Mouse (Mus musculus) layer of hippocampus, adult 11-12 months (tissue): ENCODE data around the gene Tesk2.

Source experiments
- DNase-seq: peaks from one replicate; pipeline ENCODE4 v3.0.0; 2022; ENCODE audit warnings: low spot score

Tesk2 gene

DNA sequence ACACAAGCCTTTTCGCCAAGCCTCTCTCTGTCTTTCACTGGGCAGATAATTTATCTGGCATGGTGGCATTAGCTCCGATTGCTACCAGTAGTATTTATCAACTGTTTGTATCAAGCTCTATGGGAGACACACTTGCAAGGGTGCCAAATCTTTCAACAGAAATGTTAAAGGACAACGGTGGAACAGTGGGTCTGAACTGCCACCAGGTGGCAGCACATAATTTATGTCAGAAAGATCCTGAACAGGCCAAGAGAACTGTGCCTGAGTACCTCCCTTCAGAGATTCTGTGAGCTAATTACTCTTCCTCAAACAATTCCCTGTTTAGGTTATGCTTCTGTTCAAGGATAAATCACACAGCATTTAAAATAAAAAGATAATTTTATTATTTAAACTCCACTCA is 1.4 kb upstream of the Tesk2 start:
- DNase-seq, result peak; percentile 78

DNA sequence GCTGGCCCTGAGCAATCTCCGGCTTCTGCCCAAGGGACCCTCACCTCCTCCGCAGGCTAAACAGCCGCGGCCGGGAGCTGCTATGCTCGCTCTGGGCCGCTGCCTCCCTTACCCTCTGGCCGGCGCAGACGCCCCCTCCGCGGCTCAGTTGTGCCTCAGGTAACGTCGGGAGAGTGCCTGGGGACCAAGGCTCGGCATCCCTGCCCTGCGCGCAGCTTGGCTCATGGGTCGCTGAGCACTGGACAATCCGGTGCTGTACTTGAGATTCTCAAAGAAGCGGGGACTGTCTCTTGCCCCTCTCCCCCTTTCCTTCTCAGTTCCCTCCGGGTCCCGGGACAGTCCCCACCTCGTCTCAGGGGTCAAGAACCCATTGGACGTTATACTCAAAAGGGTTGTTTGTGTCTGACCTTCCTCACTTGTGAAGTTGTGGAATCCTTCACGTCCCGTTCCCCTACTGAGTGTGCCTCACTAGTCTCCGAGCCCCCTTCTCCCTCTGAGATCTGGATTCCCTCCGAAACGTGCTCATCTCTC is 415 bp downstream of the Tesk2 start:
- DNase-seq, result no peak

DNA sequence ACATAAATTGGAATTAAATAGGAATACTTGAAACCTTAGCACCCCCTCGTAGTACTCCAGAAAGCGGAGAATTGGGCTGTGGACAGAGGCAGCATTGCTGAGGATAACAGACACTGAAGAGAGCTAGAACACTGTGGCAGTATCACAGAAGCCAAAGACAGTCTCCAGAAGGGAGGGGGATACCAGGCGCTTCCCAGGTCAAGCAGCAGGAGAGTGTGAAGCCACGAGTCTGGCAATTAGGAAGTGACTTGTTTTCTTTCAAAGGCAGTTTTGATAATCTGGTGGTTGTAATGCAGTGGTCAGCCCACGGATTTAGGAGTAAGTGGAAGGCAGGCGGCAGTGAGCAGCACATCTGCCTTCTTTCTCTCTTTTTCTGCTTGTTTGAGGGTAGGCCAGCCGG is 1.5 kb downstream of the Tesk2 start:
- DNase-seq, result no peak

DNA sequence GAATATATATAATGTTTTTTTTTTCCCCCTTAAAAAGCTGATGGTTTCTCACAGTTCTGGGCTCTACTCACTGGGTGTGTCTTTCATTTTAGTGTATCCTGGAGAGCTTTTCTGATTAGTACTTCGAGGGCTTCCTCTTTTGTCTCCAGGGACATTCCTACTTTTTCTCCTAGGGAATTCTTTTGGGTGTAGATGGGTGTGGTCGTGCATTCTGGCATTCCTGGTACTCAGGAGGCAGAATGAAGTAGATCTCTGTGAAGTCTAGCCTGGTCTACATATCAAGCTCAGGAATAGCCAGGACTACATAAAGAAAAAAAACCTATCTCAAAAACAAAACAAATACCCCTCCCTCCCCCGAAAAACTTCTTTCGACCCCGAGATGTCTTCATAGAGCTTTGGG is 4.7 kb downstream of the Tesk2 start:
- DNase-seq, result no peak

DNA sequence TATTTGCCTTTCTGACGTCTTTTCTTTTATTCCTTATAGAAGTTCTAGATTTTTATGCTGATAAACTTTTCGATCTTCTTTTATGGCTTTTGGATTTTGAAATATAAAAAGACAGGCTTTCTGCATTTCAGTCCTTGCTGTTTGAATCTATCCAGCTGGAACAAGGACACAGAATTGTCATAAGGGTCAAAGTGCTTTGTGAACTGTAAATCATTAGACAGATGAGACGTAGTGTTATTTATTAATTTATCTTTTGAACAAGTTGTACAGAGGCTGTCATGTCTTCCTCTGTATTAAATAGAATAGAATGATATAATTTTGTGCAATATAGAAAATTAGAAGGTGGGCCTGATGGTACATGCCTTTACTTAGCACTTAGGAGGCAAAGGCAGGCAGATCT is 6.7 kb downstream of the Tesk2 start:
- no peak for DNase-seq

DNA sequence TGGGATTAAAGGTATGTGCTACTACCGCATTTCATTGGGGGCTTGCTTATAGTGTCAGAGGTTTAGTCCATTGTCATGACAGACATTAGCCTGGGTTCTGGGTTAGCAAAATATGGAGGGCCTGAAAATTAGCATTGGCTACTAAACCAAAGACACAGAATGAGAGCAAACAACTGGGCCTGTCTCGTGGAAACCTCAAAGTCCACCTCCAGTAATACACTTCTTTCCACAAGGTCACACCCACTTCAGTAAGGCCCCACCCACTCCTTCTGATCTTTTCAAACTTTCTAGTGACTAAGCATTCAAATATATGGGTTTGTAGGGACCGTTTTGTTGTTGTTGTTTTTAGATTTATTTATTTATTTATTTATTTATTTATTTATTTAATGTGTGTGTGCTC is 8.8 kb downstream of the Tesk2 start:
- DNase-seq, result no peak

DNA sequence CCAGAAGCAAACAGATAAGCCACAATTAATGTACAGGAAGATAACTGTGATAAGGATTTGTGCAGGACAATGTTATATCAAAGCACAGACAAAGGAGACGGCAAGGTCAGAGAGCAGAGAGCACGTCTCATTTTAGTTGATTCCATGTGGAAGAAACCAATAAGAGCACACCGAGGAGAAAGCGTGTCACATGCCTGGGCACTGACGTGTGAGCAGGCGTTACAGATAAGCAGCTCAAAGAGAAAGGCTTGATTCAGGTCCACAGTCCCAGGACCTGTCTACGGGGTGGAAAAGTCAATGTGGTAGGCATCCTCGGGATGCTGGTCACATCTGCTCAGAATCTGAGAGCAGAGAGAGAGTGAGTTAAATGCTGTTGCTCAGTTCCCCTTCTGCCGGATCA is 10.3 kb downstream of the Tesk2 start:
- DNase-seq, result no peak

DNA sequence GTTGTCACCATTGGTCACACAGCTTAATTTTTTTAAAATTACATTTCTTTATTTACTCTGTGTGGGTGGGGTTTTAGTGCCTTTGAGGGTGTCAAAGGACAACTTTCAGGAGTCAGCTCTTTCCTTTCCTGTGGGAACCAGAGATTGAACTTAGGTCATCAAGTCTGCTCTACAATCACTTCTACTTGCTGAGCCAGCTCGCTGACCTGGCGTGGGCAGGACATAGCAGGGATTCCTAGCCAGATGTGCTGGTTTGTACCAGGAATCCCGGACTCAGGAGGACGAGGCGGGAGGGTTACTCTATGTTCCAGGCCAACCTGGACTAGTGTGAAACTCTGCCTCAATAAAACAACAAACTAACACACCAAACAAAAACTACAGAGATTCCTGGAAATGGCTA is 11.6 kb downstream of the Tesk2 start:
- DNase-seq, result no peak

DNA sequence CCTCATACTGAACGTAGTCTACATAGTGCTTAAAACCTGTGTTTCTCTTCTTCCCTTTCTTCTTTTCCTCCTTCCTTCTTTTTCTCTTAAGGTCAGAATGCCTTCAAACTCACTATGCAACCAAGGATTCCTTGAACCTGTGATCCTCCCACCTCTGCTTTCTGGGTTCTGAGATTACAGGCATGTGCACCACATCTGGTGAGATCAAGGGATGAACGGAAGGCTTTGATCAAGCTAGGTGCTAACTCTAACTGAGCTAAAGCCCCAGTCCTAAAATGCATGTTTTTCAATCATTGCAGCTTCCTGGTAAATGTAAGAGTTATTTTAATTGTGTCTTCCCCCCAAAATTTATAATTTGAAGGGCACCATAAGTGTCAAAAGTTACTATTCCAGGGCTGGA is 14.2 kb downstream of the Tesk2 start:
- no peak for DNase-seq

DNA sequence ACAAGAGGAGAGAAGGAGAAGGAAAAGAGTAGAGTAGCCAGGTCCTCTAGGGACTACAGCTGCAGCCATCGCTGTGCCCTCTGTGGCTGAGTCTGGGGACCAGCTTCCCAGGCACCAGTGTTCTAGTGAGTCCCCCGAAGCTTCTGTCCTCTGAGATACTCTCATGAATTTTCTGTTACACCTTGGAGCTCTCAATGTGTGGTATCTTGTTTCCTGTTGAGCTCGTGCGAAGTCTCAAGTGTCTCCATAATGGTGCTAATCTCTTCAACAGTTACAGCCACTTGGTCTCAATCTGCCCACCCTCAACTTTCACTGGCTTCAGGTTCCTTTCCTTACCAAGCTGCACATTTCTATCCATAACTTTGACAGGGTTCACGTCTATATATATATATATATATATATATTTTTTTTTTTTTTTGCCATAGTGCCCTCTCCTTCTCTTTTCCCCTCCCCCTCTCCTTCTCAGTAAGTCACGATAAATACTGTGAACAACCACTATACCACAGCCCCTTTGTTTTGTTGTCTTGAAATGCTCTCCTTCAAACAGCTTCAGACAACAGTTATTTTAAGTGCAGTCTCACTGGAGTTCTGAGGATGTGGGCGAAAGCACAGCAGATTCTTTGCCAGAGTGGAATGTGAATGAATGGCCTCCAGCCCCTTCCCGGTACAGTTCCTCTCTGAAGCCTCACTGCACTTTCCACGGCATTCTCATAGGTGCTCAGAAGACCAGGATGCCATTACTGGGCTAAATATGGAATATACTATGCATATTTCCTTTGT is 18.4 kb downstream of the Tesk2 start:
- DNase-seq, result no peak

DNA sequence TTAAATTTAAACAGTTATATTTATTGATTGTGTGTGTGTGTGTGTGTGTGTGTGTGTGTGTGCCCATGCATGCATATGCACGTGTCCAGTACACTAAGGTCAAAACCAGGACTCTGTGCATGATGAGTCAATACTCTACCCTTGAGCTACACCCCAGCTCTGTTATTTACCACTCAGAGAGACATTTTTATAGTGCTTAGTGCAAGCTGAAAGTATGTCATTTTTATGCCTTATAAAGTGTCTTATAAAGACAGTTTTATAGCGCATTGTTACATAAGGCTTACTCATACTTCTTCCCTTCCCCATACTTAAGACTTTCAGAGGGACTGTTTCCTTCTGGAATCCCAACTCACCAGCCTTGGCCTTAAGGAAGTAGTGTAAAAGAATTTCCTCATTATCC is 29.0 kb downstream of the Tesk2 start:
- DNase-seq, result no peak

DNA sequence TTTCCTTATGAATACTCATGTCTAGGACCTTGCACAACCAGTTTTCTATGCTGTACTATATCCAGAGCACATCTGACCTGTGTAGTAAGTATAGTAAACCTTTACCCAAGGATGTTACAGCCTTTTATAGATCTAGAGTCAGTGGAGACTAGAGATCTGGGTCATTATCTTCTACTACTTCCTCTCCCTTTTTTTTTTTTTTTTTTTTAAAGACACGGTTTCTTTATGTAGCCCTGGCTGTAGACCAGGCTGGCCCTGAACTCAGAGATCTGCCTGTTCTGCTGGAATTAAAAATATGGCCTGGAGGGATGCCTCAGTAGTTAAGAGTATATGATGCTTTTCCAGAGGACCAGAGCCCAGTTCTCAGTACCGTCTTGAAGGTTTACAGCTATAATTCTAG is 41.2 kb downstream of the Tesk2 start:
- no peak for DNase-seq

DNA sequence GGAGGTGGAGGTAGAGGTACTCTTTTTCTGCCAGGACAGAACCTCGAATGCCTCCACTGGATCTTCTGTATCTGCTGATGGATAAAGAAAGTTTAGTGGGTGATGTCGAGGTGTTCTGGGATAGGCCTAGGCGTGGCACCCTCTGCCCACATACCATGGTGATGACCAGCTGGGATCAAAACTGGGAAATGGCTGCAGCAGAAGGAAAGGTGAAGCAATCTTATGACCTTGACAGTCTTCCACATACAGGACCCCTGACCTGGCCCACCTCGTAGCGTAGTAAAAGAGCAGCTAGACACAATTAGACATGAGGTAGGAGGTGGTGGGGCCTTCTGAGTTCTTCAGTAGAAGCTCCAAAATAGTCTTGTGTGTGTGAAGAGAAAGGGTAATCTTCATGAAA is 43.3 kb downstream of the Tesk2 start:
- no peak for DNase-seq

DNA sequence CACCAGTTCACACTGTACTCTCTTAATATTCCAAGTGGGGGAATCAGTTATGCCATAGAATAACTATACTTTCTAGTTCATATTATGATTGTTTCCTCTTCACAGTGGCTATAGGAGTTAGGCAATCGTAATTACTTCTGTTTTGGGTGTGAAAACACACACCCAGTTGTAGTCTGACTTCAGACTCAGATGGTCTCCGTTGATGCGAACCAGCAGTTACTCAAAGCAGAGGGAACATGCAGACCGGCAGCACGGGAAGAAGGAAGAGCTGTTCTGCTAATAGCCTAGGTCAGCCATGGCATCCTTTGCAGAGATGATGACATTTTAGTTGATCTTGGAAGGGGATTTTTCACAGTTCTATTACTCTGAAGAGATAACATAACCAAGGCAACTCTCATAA is 47.8 kb downstream of the Tesk2 start:
- no peak for DNase-seq

DNA sequence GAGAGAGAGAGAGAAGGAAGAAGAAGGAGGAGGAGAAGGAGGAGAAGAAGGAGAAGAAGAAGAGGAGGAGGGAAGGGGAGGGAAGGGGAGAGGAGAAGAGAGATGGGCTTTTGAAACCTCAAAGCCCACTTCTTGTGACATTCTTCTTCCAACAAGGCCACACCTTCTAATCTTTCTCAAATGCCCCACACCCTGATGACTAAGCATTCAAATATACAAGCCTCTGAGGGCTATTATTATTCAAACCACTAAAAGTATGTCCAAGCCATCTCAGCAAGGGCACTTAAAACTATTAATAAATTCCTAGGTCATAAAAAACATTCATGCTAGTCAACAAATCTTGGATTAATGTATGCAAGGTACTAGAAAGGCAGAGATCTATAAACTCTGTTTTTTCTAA is 48.3 kb downstream of the Tesk2 start:
- no peak for DNase-seq

DNA sequence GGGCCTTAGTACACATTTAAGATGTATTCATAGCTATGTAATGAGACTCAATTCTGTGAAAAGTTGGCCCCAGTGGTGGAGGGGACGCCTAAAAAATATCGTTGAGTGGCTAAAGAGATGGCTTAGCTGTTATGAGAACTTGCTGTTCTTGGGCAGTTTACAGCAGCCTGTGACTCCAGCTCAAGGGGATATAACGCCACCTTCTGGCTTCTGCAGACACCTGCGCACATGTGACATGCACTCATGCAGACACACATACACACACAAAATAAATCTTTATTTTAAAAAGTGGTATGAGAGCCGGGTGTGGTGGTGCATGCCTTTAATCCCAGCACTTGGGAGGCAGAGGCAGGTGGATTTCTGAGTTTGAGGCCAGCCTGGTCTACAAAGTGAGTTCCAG is 55.6 kb downstream of the Tesk2 start:
- DNase-seq, result no peak

DNA sequence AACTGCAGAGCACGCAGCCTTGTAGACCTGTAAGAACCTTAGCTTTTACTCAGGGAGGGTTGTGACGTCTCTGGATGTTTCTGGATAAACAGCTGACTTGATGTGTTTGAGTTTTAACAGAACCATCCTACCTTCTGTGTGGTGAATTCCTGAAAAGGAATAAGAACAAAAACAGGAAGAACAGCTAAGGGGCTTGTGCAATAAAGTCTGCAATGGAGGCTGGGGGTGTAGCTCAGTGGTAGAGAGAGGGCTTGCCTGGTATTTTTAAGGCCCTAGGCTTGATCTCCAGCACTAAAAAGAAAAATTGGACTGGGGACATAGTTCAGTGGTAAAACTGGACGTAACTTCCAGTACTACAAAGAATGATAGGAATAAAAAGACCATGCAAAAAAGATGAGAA is 56.3 kb downstream of the Tesk2 start:
- no peak for DNase-seq

DNA sequence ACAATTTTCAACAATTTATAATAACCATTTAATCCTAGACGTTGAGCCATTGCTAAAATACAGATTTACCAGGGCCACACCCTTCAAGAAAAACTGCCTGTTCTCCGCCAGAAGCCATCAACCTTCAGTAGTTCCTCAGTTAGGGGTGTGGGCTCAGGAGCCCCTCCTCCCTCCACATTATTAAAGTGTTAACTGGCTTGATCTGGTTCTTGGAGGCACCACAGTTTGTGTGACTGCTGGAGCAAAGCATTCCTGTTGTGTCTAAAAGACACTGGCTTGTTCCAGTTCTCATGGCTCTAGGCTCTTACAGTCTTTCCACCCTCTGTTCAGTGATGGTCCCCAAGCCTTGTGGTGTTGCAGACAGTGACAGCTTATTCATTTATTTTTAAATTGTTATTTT is 59.8 kb downstream of the Tesk2 start:
- no peak for DNase-seq

DNA sequence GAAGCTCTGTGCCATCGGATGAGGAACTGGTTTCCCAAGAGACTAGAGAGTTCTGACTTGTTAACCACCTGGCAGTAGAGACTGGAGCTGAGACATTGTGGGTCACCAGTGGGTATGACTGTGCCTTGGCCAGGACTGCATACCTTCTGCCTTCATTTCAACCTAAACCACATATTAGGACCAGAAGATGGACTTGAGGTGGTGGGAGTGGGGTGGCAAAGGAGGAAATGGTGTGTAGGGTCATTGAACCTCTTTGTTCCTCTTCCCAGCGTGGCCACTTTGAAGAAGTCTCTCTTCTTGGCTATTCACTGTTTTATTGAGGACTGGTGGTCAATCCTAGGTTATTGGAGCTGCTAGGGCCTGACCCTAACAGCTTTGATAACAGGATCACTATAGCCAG is 60.6 kb downstream of the Tesk2 start:
- no peak for DNase-seq

DNA sequence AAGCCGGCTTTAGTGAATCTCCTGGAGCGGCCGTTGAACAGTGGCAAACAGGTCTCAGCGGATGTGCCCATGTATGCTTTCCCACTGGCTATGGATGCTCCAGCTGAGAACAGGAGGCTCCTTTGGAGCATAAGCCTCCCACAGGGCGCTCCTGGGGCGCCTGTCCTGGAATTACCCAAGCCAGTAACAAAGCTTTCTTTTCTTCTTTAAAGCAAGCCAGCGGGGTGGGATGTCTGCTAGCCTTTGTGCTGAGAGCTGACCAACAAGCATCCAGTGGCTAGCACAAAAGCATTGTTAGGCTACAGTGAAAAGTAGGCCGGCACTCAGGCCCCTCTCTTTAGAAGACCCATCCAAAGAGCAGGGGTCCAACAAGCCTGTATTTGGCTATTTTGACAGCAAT is 61.4 kb downstream of the Tesk2 start:
- peak; percentile 36 for DNase-seq

DNA sequence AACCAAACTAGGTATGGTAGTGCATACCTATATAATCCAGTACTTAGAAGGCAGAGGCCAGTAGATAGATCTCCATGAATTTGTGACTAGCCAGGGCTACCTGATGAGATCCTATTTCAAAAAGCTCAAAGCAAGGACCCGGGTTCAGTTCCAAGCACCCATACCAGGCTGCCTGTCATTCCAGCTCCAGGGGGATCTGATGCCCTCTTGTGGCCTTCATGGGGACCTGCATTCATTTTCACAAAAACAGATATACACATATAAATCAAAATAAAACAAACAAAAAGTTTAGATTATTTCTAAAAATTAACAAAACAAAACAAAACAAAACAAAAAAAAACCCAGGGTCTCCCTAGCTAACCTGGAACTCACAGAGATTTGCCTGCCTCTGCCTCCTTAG is 65.8 kb downstream of the Tesk2 start:
- DNase-seq, result no peak

DNA sequence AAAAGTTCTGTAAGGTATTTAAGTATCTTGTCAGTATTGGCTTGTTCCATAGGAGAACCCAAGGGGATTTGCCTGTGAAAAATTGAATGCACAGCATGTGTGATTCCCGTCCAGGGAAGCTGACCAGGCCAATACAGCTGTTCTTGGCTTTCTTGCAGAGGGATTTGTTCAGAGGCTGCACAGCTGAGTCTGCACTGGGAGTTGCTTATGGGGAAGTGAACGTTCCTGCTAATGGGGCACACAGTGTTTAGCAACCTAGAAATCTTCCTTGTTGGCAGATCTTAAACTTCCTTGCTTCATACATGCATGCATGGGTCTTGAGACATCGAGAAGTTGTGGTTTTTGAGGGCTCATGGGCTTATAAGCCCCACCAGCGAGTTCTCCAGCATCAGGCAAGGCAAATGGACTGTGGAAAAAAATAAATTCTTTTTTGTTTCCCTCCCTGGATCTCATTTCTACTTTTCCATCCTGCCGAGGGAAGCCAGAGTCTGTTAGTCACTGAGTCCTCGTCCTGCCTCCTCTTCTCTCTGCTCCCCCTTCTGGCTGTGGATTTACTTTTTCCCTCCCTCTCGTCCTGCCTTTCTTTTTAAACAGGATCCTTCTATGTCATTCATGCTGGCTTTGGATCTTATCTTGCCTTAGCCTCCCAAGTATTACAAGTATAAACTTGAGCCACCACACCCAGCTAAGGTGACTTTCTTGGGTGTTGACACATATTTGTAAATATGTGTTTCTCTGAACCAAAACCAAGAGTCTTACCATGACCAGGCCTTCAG is 67.4 kb downstream of the Tesk2 start:
- DNase-seq, result no peak

DNA sequence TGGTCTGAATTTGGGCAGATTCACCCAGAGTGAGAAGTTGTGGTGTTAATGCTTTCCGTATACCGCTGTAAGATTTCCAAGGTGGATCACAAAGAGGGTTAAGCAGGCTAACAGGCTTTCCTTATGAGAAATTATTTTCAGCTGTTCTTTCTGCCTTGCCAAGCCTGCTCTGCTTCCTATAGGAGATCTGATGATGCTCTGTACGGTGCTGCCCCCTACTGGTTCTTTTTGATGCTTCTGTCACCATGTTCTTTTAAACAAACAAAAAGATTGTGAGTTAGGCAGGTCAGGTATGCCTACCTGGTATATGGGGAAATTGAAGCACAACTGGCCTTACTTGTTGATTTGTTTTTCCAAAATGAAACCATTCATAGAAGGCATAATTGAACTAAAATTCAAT is 68.2 kb downstream of the Tesk2 start:
- peak; percentile 93 for DNase-seq

DNA sequence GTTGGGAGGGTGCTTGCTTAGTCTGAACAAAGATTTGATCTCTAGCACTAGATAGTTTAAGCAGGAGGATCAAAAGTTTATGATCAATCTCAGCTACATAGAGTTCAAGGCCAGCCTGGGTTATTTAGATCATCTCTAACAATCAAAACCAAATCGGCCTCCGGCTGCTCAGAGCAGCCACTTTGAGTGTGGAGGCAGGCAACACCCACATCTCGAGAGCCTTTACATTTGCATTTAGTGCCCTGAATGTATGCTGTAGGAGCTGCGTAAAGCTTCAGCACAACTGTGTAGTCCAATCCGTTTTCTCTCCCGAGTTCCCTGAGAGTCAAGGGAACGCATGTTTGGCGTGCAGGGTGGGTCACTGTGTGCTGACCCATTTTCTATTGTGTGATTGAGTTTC is 71.7 kb downstream of the Tesk2 start:
- DNase-seq, result no peak
